Mouse (Mus musculus) liver, adult 2 months (tissue): Measurements from ENCODE around the gene Myo1f. TPM values are rescaled to one million over a fixed set of nuclear protein-coding genes. Genes with fewer than 3 reads are reported as not detected.

Source experiments
- DNase-seq: peaks from one replicate; pipeline ENCODE4 v3.0.0-alpha.2; 2011; ENCODE audit warnings: low read depth, low spot score; ENCODE audit errors: extremely low read depth
- H3K27ac ChIP-seq: fragments of 200-500 bp; replicated peaks from 2 replicates; pipeline ENCODE4 v1.5.1; 2012; ENCODE audit warnings: low read depth, mild to moderate bottlenecking, control low read depth, inconsistent platforms, low read length; ENCODE audit not compliant: insufficient read depth
- H3K27me3 ChIP-seq: fragments of 200-500 bp; 2 replicates; pipeline ENCODE4 v1.6.1; 2012; ENCODE audit warnings: mild to moderate bottlenecking, moderate library complexity, low read length, inconsistent platforms; ENCODE audit not compliant: control insufficient read depth, insufficient read depth
- H3K36me3 ChIP-seq: fragments of 200-500 bp; 2 replicates; pipeline ENCODE4 v1.6.1; 2012; ENCODE audit warnings: low read length, inconsistent platforms; ENCODE audit not compliant: control insufficient read depth, insufficient read depth
- H3K4me1 ChIP-seq: fragments of 200-500 bp; 2 replicates; pipeline ENCODE4 v1.6.1; 2011; ENCODE audit warnings: low read length; ENCODE audit not compliant: control insufficient read depth, insufficient read depth
- H3K4me3 ChIP-seq: fragments of 200-500 bp; 2 replicates; pipeline ENCODE4 v1.5.1; 2011; ENCODE audit warnings: low read depth, mild to moderate bottlenecking, control low read depth, low read length, moderate library complexity; ENCODE audit not compliant: insufficient read depth
- H3K79me2 ChIP-seq: fragments of 200-500 bp; 2 replicates; pipeline ENCODE4 v1.6.1; 2012; ENCODE audit warnings: inconsistent platforms, mild to moderate bottlenecking, low read length, moderate library complexity; ENCODE audit not compliant: control insufficient read depth, insufficient read depth
- H3K9ac ChIP-seq: fragments of 200-500 bp; 2 replicates; pipeline ENCODE4 v1.6.1; 2012; ENCODE audit warnings: low read depth, mild to moderate bottlenecking, control low read depth, inconsistent platforms, low read length
- CTCF ChIP-seq: fragments of 200-500 bp; IDR thresholded peaks from 2 replicates; pipeline ENCODE4 v1.5.1; 2011; ENCODE audit warnings: low read depth, low read length, control low read depth
- POLR2A ChIP-seq: fragments of 200-500 bp; IDR thresholded peaks from 2 replicates; pipeline ENCODE4 v1.6.1; 2011; ENCODE audit warnings: low read length, control low read depth; ENCODE audit not compliant: insufficient read depth; ENCODE audit errors: extremely low read depth
- WGBS: fragments of 180-500 bp; shearing (Covaris S2); methylation state at CpG from one replicate; pipeline ENCODE4 v1.1.7; 2018; 5-methylcytosine and 5-hydroxymethylcytosine counted together
- polyA plus RNA-seq: library from polyadenylated mRNA; depleted of rRNA; stranded (reverse); fragments of >200 nt; gene quantifications from 2 replicates; pipeline ENCODE4 v1.2.3, GENCODE M21; 2012
- total RNA-seq: library from RNA; depleted of rRNA; stranded (reverse); fragments of >200 nt; gene quantifications from 2 replicates; pipeline ENCODE4 v1.2.3, GENCODE M21; 2014

Gene Myo1f
- total and polyA plus RNA-seq, 2 experiments = 1.4 to 2.9 TPM

DNA sequence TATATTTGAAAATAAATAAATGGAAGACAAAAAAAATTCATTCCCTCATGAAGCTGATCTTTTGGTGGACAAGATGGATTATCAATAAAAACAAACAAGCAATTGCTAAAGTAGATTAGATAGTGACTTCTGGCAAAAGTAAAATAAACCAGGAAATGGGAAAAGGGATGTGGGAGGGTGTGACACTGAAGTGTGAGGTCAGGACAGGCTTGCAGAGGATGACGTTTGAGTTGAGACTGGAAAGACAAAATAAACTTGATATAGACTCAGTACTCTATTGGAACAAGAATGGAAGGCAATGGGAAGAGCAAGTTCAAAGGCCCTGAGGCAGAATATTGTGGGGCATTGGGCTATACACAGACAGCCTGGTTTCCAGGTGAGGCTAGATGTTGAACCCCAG lies 35.1 kb upstream of the Myo1f start:
- 7% methylated on average over 1 of the region's 1 CpGs for WGBS
- H3K36me3 ChIP-seq = no peaks in the 10 kb centered on the region
- no peak overlapping the region for H3K27ac ChIP-seq
- no peak overlapping the region for H3K9ac ChIP-seq
- H3K27me3 ChIP-seq = peaks cover 2% of the 10 kb centered on the region; the same call in 1 of the 2 replicates
- H3K4me1 ChIP-seq = no peaks in the 10 kb centered on the region; the same call in 1 of the 2 replicates
- H3K79me2 ChIP-seq = no peaks in the 10 kb centered on the region
- DNase-seq = no peak
- no peak overlapping the region for H3K4me3 ChIP-seq
- TF ChIP-seq CTCF = no peak
- no peak for TF ChIP-seq POLR2A

DNA sequence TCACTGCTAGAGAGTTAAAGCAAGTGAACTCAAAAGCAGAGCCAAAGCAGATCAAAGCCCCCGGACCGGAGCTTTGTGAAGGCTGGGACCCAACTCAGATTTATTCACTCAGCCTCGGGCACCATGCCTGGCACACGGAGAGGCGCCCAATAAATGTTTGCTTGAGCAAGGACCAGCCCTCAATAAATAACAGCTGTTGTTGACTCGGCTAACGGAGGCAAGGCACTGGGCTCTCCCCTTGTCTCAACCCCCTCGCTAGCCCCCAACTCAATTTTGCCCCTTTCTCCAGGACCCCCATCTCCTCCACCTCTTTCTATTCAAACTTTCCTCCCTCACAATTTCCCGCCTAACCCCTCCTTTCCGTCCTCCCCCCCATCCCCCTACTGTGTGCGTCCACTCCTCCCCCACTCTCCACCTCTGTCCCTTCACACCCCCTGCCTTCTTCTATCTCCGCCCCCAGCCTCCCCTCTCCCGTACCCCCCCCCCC lies 32.0 kb upstream of the Myo1f start:
- no peak for DNase-seq
- Histone ChIP-seq H3K79me2 (no peaks in the 10 kb centered on the region), H3K36me3 (no peaks in the 10 kb centered on the region), H3K4me1 (no peaks in the 10 kb centered on the region; the same call in 1 of the 2 replicates), H3K27me3 (no peaks in the 10 kb centered on the region), H3K27ac (no peak overlapping the region), H3K4me3 (peak overlapping the region; percentile 72), H3K9ac (peak overlapping the region; percentile 42; the same call in 1 of the 2 replicates)
- TF ChIP-seq CTCF (no peak), POLR2A (no peak)
- WGBS = 16% methylated on average over 13 of the region's 13 CpGs

DNA sequence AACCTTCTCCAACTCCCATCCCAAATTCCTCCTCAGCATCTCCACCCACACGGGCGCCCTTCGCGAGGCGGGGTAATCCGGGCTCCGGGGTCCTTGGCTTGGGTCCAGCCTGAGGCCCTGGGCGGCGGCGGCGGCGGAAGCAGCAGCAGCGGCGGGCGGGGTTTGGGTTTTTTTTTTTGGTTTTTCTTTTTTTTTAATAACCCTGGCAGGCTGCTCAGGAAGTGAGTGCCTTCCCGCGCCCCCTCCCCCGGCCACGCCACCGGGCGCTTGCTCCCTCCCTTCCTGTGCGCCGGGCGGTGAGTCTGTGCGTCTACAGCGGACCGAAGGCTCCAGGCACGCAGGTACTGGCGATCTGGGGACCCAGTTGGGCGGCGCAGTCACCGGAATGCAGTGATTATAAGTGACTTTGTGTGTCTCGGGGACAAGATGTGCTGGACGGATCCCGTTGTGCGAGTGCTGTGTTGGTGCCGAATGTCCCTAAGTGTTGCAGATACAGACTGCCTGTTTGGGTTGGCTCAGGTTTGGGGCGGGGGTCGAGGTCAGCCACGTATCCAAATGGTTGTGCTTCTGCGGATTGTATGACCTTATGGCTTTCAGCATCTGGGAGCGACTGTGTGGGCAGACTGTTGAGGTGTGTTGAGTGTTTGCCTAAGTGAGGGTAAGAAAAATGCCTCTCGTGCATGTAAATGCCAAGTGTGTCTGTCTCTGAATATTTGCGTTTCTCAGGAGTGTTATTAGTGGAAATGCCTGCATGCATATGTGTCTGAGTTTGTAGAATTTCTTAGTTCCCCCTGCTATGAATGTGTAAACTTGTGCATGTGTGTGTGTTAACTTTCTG lies 31.4 kb upstream of the Myo1f start, which contains the start of gene Adamts10:
Gene Adamts10 (plus strand): TSS at position 287 of the 838 bp plus-strand sequence.
- Histone ChIP-seq H3K27ac (peak within 1 kb of the TSS; percentile 13; the same call in 1 of the 2 replicates), H3K4me3 (peak within 1 kb of the TSS; percentile 72), H3K79me2 (no peaks in the 10 kb centered on the region), H3K9ac (peak within 1 kb of the TSS; percentile 76), H3K36me3 (no peaks in the 10 kb centered on the region), H3K27me3 (no peaks in the 10 kb centered on the region), H3K4me1 (no peaks in the 10 kb centered on the region; the same call in 1 of the 2 replicates)
- DNase-seq = no peak
- WGBS = 1% methylated on average over 43 of the region's 44 CpGs
- TF ChIP-seq CTCF (no peak; the same call in 1 of the 2 replicates), POLR2A (0 out of 2 replicates have a peak, but pooled peaks have one; percentile 13)

DNA sequence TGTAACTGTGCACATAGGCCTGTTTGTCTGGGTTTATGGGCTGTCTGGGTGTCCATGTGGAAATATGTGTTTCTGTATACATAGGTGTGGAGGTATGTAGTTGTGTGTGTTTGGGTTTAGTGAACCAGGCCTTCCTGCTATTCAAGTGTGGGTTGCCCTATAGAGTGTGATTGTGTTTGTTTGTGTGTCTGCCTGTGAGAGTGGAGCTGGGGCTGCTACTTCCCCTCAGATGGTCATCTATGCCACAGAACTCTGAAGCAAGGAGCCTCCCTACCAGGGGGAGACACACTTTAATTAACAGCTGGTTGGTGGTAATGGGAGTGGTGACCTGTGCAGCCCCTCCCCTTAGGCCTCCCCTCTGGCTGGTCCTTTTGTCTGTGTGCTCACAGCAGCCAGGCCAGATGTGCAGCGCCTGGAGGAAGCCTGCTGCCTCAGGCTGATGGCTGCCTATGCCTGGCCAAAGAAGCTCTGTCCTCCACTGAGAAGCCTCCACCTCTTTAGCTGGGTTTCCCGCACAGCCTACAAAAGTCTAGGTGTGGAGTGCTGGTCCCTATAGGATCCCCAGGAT lies 30.6 kb upstream of the Myo1f start:
- no peak overlapping the region for H3K27ac ChIP-seq
- H3K79me2 ChIP-seq = no peaks in the 10 kb centered on the region
- H3K4me1 ChIP-seq = no peaks in the 10 kb centered on the region; the same call in 1 of the 2 replicates
- TF ChIP-seq POLR2A = no peak
- TF ChIP-seq CTCF = no peak
- DNase-seq = no peak
- H3K36me3 ChIP-seq = peaks cover 2% of the 10 kb centered on the region; the same call in 1 of the 2 replicates
- 76% methylated on average over 2 of the region's 2 CpGs for WGBS
- peak overlapping the region; percentile 72 for H3K4me3 ChIP-seq
- no peaks in the 10 kb centered on the region for H3K27me3 ChIP-seq
- peak overlapping the region; percentile 48 for H3K9ac ChIP-seq

DNA sequence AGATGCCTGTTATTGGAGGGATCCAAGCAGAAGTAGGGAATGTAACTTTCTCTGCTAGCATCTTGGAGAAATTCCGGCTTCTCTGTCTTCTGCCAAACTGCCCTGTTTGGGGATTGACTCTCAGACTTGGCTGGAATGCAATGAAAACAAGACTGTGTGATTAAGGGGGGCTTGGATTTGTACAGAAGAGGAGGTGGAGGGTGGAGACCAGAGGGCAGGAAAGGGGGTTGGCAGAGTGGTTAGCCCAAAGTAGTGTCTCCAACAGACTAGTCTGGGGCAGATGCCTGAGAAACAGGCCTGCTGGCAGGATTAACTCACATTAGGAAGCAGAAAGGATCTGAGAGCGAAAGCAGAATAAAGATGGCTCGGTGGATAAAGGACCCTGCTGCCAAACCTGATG lies 29.0 kb upstream of the Myo1f start:
- peak; percentile 18 for DNase-seq
- H3K4me3 ChIP-seq = no peak overlapping the region
- H3K9ac ChIP-seq = no peak overlapping the region
- H3K79me2 ChIP-seq = no peaks in the 10 kb centered on the region
- no peaks in the 10 kb centered on the region for H3K27me3 ChIP-seq
- 82% methylated on average over 3 of the region's 3 CpGs for WGBS
- TF ChIP-seq CTCF (no peak), POLR2A (no peak)
- peaks cover 2% of the 10 kb centered on the region; the same call in 1 of the 2 replicates for H3K36me3 ChIP-seq
- H3K27ac ChIP-seq = no peak overlapping the region
- no peaks in the 10 kb centered on the region; the same call in 1 of the 2 replicates for H3K4me1 ChIP-seq

DNA sequence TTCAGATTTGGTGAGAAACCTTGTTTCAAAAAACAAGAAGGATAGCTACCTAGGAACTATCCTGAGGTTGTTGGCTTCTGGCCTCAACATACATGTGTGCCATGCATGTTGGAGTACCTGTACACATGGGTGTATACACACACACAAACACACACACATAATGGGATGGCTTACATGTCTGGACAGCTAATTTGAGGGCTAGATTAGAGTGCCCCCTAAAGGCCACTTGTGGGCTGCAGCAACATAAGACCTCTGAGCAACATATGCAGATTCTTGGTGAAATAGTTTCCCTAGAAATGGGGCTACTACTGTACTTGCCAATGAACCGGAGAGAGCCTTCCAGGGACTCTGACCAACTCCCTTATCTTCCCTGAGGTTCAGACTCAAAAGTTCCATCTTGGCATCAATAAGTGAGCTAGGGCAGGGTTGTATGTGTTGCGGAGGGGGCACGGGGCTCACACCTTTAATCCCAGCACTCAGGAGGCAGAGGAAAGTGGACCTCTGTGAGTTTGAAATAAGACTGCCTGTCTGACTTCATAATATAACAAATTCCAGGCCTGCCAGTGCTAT lies 16.3 kb upstream of the Myo1f start:
- TF ChIP-seq CTCF = peak; percentile 47
- TF ChIP-seq POLR2A = no peak
- DNase-seq = peak; percentile 49
- no peak overlapping the region for H3K9ac ChIP-seq
- H3K79me2 ChIP-seq = no peaks in the 10 kb centered on the region
- H3K36me3 ChIP-seq = no peaks in the 10 kb centered on the region
- H3K4me3 ChIP-seq = no peak overlapping the region
- no peak overlapping the region for H3K27ac ChIP-seq
- H3K27me3 ChIP-seq = no peaks in the 10 kb centered on the region
- WGBS = 83% methylated on average over 3 of the region's 3 CpGs
- no peaks in the 10 kb centered on the region for H3K4me1 ChIP-seq
